Mouse (Mus musculus): ENCODE measurements around the gene Mt4.
A peak's percentile ranks its signal among the peaks of the same experiment; 100 is the strongest.
"Not testable (repeated sequence)": the region's sequence is repeated elsewhere in the genome, so short reads cannot be mapped to it uniquely, and the experiment has no call there.

Gene Mt4

DNA sequence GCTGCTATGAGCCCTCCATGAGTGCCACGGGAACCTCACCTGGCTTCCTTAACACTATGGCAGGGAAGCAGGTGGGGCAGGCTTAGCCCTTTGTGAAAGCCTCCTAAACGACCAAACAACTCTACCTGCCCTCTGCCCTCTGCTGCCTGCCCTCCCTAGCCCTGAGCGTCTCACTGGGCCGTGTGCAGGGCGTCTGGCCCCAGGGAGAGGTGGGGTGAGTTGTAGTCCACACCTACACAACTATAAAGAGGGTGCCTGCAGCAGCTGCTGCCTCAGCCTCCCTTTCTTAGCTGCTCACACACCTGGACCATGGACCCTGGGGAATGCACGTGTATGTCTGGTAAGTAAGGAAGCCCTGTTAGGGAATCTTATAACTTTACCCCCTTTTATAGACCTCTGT is at the start of gene Mt4:
Mt4 (plus strand) TSS at position 265 of the 400 bp plus-strand sequence.
- no peak for DNase-seq

DNA sequence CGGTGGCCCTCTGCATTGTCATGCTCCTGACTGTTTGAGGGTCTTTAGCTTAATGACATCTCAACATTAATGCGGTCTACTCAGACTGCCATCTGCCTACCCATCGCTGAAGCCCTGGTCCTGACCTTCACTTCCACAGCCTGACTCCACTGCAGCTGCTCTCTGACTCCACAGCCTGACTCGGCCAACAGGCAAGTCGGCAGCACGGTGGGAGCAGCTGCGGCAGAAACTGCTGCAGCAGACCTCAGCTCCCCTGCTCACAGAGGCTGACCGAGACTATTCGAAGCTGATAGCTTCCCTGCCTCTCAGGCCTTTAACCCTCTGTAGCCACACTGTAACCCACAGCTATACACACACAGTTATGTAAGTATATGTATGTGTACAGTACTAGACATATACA is 49.0 kb upstream of the Mt4 start:
- DNase-seq = no peak

DNA sequence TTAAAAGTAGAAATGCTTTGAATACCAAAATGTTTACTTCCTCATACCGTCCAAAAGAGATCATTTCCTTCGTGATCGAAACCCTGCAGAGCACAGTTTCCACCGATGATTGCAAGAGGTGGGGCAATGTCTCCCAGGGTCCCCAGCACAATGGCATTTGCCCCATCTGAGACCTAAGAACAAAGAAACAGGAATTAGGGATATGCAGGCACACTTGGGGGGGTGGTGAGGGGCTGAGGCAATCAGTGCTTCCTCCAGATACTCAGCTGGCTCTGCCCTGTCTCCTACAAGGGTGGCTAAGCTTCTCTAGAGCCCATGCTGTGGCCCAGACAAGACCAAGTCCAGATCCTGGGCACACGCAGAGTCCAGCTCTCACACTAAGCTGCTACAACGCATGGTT is 47.3 kb upstream of the Mt4 start:
- DNase-seq = no peak

DNA sequence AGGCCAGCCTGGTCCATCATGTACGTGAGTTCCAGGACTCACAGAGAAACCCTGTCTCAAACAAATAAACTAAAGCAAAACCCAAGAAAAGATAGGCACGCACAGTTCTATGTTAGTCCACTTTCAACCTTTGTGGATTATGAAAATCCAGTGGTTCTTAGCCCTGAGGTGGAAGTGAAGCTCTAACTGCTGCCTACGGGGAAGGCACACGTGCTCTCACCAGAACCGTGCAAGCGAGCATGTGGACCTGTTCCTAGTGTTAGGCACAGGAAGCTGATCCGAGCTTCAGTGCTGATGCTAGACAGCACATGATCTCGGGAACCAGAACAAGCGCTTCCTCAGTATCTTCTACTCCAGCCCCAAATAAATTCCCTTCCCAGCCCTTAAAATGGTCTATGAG is 44.1 kb upstream of the Mt4 start:
- DNase-seq = no peak

DNA sequence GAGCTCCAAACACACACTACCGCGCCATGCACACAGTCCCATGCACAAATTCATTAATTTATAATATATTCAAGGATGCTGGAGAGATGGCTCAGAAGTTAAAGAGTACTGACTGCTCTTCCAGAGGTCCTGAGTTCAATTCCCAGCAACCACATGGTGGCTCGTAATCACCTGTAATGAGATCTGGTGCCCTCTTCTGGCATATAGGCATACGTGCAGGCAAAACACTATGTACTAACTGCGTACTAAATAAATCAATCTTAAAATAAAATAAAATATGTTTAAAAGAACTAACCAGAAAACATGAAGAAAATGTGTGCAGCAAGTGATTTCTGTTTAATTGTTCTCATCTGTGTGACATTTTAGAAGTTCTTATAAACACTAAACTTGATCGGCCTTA is 42.7 kb upstream of the Mt4 start:
- DNase-seq = no peak

DNA sequence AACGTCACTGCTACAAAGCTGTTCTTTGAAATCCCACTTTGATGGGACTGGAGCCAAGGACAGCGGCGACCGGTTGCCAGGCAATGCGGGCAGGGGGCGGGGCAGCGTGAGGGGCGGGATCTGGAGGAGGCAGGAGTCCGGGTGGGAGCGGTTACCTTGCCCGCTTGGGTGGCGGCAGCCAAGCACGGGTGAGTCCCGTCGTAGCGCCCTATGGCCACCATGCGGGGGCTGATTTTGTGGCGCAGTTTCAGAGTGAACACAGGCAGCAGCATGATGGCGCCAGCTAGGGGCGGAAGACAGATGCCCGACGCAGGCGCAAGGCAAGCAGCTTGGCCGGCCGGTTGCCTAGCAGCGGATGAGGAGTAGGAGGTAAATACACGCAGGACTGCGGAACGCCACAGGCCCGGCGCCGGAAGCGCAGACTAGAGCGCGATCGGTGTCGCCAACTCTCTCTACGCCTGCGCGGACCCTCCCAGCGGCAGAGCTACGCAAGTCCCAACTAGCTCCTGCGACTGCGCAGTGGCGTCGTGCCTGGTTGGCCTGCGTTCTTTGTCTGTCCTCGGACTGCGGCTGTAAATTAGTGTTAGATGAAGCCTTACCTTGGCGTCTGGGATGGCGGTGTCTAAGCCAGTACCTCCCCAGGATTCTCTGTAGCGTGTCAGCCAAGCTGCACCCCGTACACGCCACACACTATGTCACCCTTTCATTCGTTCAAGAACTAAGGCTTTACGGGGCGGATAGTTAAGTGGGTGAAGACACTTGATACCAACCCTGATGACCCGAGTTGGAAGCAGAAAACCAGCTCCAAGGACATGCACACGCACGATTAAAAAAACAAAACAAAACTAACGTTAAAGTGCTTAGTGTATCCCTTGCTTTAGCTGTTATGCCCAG is 38.7 kb upstream of the Mt4 start, which contains the start of gene Bbs2:
Bbs2 (minus strand) TSS at position 848 of the 894 bp plus-strand sequence.
- peak; percentile 99 for DNase-seq

DNA sequence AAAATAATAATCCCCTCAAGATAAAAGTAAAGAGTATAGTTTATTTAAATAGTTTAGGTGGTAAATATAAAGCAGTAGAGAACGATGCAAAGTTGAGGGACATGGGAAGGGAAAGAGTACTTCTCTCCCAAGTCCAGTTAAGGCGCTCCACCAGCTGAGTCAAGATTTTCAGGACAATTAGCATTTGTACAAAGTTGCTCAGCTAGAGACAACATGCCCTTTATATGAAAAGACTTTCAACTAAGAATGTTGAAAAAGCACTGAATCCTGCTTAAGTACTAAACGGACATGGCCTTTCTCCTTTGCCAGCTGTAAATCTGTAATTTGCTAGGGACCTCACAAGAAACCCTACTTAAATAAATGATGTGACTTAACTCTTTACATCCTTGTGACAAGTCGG is 38.0 kb upstream of the Mt4 start:
- no peak for DNase-seq

DNA sequence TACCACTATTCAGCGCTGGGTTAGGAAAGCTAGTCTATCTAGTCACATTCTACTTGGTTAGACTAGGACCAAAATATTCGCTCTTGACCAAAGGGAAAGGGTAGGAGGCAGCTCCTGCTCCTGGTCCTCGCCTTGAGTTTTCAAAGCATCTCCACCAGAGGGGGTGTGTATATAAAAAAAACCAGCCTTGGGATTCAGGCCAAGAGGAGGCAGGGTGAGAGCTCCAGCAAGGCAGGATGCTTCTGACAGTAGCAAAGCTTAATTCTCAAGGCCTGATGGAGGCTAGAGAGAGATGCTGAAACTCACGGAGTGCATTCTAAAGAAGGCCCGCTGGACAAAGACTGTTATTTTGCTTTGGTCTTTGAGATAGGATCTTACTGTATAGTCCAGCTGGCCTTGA is 32.9 kb upstream of the Mt4 start:
- peak; percentile 27 for DNase-seq

DNA sequence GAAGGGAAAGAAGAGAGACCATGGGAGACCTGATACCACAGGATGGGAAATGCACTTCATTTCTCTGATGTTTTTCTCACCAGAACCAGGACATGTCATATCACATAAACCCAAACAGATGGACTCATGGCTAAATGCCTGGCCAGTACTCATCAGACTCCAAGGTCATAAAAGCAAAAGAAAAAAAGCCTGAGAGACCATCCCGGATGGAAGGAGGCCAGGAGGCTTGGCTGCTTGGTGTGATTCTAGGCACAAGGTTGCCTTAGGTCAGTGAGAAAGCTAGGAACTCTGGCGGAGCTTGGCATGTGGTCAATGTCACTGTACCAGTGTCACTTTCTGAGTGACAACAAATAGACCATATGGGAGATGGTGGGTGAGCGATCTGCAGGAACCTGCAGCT is 29.1 kb upstream of the Mt4 start:
- DNase-seq = no peak

DNA sequence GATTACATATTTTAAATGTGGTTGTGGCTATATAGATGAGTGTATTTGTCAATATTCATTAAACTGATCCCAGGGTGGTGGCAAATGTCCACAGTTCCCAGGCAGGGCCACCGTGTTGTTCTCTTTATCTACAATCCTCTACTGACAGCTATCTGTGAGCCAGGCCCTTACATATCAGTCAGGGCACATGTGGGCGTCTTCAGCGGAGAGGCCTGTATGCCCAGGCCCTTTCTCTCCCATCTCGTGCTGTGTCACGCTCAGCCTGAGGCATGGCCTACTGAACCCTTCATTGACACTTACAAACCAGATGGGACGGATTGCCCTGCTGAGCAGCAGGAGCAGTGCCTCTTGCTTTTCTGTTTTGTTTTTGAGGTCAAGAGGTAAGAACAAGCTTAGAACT is 27.6 kb upstream of the Mt4 start:
- DNase-seq = no peak

DNA sequence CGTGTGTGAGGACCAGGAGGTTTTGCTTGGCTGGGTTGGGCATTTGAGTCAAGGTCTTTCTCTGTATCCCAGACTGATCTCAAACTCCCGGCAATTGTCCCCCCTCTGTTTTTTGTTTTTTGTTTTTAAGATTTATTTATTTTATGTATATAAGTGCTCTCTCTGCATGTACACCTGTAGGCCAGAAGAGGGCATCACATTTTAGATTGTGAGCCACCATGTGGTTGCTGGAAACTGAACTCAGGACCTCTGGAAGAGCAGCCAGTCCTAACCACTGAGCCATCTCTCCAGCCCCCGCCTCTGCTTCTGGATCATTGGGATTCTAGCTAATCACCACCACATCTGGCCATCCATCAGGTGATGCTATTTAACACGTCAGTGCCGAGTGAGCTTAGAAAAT is 27.2 kb upstream of the Mt4 start:
- DNase-seq = no peak

DNA sequence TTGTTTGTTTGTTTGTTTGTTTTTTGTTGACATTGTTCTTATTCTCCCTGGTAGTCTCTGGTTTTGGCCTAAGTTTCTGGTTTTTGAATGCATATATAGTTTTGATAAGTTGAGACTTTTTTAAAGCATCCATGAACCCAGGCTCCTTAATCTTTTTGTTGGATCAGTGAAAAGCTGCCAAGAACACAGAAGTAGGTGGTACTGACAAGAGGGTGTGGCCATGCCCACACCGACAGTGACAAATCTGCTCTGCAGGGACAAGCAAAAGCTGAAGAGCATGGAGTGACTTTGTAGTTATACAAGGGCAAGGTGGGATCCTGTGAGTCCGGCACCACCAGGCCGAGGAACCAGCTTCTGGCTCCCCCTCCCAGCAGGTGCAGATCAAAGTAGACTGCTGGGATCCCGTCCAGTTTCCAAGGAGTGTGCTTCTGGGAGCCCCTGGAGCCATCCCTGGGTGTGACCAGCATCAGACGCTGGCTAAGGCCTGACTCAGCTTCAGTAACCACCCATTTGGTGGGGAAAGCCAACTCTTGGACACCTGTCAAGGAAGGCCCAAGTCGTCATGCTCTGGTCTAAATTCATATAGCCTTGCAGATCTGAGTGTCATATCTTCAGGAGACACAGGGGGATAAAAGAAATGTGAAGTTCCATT is 26.3 kb upstream of the Mt4 start:
- DNase-seq = no peak

DNA sequence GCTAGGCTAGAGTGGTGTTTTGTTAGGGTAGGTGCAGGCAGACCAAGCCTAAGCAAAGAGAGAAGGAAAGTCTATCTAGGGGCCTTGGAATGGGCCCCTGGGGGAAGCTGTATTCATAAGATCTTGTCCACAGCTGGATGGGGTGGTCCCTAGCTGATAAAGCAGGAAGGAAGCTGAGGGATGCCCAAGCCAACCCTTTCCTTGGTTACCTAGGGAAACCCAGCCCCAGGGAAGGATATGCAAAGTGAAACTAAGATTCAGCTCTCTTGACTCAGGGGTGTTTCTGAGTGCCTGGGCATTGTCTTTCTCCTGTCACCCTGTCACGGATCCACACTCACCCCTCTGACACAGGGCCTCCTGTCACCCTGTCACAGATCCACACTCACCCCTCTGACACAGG is 23.6 kb upstream of the Mt4 start:
- no peak for DNase-seq

DNA sequence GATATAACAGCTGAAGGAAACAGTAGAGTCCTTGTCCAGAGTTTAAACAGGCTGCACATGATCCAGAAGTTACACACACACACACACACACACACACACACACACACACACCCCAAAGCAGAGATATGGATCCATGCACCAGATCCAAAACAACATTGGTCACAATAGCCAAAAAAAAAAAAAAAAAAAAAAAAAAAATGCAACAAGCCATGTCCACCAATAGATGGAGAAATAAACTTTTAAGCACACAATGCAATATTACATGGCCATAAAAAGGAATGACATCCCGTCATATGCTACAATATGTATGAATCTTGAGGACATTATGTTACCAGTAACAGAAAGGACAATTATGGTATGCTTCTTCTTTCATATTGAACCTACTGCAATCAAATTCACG is 23.0 kb upstream of the Mt4 start:
- no peak for DNase-seq

DNA sequence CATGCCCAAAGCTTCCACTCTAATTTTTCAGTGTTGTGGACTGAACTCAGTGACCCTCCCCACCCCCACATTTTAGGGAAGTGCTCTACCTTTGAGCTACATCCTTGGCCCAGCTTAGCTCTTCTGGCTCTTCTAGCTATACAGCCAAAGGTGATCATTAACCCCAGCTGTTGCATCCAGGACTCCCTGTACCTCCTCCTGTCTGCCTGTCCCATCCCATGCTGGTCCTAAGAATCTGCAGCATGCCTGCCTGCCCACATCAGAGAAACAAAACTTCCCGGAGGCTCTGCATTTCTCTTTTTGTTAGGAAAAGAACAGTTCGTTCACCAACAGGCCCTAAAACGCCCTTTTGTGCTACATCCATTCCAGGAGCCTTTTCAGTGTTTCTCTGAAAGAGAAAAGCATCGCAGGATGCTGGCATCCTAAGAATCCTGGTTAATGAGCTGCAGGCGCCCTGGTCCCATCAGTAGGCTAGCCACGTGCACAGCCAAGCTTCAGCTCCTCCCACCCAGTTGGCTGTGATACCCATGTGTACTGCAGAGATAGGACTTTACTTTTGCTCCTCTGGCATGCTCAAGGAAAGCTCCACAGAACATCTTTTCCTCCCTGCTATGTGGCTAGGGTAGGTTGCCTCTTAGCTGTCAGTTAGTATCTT is 18.1 kb upstream of the Mt4 start:
- DNase-seq = peak; percentile 41

DNA sequence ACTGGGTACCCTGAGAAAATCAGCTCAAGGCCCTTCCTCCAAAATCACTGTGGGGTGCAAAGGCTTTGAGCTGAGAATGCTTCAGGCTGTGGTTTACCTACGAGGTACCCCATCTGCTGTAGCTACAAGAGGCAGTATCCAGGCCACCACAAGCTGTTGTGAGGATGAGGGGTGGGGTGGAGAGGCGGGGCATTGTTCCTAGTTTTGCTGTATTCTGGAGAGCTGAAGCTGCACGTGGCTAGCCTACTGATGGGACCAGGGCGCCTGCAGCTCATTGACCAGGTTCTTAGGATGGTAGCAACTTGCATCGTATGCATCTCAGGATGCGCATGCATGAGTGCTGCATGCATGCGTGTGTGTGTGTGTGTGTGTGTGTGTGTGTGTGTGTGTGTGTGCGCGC is 15.4 kb upstream of the Mt4 start:
- no peak for DNase-seq

DNA sequence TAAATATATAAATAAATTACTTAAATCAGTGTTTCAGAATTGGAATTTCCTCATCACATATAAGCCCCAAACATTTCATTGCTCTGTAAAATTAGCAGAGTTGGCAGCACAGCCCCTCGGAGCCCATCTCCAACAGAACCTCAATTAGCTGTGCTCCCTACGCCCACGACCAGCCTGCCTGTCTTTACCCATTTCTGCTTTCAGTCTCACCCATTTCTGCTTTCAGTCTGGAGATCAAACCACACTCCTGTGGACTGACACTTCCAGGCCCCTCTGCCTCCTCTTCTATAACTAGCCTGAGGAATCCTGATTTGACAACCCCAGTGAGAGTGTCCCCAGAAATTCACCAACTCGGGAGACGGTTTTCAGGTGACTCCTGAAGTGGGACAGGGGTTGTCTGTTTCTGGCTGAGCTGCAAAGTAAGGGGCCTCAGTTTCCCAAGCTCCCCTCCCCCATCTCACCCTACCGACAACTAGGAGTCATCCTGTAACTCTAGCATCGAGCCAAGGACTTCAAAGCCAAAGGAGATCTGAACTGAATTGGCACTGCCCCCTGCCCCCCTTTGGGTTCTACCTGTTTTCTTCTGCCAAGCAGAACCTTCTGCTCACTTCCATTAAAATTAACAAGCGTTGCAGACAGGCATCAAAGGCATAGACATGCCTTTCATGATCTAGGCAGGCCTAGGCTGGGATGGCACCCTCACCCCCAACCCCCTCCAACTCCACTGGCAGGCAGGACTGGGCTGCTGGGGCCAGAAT is 14.1 kb upstream of the Mt4 start:
- no peak for DNase-seq

DNA sequence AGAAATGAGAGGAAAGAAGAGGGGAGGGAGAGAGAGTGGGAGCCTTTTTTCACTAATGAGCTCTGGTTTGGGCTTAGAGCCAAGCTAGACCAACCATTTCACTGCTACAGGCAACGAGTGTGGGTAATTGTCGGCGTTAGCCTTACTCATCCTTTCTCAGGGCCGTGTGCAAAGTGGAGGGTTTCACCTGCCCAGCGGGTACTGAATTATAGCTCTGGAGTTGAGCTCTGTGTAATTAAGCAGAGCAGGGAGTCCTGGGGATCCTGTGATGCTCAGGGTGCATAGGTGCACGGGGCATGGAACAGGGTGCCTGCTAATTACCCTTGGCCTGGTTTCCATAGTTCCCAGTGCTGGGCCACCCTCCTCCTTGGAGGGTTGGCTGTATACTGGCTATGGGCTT is 9.3 kb upstream of the Mt4 start:
- DNase-seq = no peak

DNA sequence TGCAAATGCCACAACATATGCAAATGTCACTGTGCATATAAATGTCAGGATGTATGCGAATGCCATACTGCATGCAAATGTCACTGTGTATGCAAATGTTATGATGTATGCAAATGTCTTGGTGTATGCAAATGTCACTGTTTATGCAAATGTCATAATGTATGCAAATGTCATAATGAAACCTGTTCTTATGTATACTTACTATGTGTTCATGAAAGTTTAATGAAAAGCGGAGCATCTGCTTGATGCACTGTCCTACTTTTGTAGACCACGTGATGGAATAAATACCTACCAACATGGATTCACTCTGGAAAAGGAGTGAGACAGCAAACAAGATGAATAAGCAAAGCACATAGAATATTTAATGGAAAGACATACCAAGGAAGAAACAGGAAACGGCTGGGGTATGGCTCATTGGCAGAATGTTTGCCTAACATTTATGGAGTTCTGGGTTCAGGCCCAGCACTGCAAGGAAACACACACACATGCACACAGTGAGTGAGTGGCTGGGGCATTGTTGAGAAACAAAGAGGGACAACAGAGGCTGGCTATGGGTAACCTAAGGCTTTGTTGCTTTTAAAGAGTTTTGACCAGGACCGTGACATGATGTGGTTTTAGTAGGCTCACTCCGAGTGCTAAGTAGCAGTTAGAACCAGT is 7.7 kb upstream of the Mt4 start:
- no peak for DNase-seq

DNA sequence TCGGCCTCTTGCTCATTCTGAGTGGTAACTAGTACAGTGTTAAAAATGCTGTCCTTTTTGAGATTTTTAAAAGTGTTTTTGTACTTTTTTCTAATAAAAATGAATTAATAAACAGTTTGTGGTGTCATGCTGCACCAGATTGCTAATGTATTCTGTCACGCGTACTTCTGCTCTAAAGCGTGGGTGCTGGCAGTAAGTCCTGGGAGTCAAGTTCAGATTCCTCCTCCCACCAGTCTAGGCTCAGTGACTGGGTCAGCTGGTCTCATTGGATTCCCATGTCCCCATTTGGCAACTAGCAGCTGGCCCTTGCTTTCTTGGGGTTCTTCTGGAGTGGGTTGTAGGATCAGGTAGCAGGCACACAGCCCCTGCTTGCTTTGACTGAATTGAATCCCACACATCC is 6.9 kb upstream of the Mt4 start:
- no peak for DNase-seq

DNA sequence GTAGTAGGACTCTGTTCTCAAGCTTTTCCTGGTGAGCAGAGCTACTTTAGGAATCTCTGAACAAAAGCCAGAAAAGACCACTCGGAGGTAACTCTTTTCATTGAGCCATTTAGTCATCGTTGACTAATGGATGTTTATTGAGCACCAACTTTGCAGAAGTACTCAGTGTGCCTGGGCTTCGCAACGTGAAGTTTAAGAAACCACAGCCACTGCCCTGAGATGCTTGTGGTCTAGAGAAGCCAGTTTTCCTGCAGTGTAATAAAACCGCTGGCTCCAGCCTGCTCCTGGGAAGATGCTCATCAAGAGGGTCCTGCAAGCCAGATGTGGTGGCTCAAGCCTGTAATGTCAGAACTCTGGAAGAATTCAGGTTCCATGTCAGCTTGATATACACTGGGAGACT is 4.9 kb upstream of the Mt4 start:
- DNase-seq = no peak

DNA sequence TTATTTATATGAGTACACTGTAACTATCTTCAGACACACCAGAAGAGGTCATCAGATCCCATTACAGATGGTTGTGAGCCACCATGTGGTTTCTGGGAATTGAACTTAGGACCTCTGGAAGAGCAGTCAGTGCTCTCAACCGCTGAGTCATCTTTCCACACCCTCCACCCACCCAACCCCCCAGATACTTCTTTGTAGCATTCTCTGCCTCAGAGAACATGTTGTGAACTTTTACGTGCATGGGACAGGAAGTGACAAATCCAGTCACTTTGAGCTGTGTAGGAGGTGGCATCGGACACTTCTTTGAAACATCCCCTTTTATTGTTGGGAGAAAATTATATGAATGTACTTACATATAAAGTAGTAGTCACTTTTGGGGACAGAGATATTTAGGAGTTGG is 2.4 kb upstream of the Mt4 start:
- not testable (repeated sequence) for DNase-seq

DNA sequence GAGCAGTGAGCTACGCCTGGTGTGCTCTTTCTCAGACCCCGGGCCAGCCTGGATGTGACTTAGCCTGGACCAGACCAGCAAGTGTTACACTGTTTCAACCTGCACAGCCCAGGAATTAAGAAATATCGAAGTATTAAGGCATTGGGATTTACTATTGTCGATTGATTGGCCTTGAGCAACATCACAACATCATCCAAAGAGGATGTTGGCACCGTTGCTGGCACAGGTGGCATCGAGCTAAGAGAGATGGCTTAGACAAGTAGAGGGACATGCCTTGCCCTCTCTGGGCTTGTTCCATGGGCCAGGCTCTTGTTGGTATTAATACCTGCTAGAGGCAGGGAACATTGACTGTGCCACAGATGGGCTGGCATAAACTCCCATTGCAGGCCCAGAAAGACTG is 1.4 kb upstream of the Mt4 start:
- DNase-seq = no peak

Measured in right cerebral cortex, postnatal 14 days (tissue).